ENCODE assay signal across 9 mouse cellular contexts in genomic region chr6:33126574-33126973, GRCm38 (mm10).
A peak's percentile ranks its signal among the peaks of the same experiment; 100 is the strongest.
DNase-seq lines count a peak whose midpoint lies in the region; ATAC-seq lines count a peak whose summit lies in the region.
"Had no signal": no experiment of that assay in that cellular context is flagged by ENCODE, and none has a peak within 500 bp of the region (broad histone marks: within the 10 kb centered on the region; RNA-seq: fewer than 3 reads in every experiment).

No protein-coding gene starts in this region.

- H3K36me3 ChIP-seq in midbrain, embryonic 10.5 days, result no peaks in the 10 kb centered on the region
- H3K36me3 ChIP-seq in midbrain, embryonic 16.5 days (ENCODE audit: control insufficient read depth, insufficient read depth, low read length), result no peaks in the 10 kb centered on the region
- H3K36me3 ChIP-seq in kidney, embryonic 14.5 days (ENCODE audit: control insufficient read depth, insufficient read depth, low read length), result no peaks in the 10 kb centered on the region
- no peaks in the 10 kb centered on the region for H3K36me3 ChIP-seq in liver, embryonic 13.5 days
- H3K36me3 ChIP-seq: embryonic facial prominence, embryonic 12.5 days had no signal

- H3K4me3 ChIP-seq in midbrain, embryonic 10.5 days, result no peak overlapping the region
- H3K4me3 ChIP-seq in midbrain, embryonic 16.5 days (ENCODE audit: low read depth, low read length), result no peak overlapping the region
- H3K4me3 ChIP-seq in kidney, embryonic 14.5 days (ENCODE audit: low read length), result no peak overlapping the region
- H3K4me3 ChIP-seq in liver, embryonic 13.5 days (replicated peaks), result no peak overlapping the region
- H3K4me3 ChIP-seq: embryonic facial prominence, embryonic 12.5 days had no signal

- no peaks in the 10 kb centered on the region for H3K27me3 ChIP-seq in midbrain, embryonic 10.5 days (ENCODE audit: low read depth, poor library complexity, severe bottlenecking)
- no peaks in the 10 kb centered on the region for H3K27me3 ChIP-seq in midbrain, embryonic 16.5 days (ENCODE audit: control insufficient read depth, insufficient read depth, low read depth, low read length)
- no peaks in the 10 kb centered on the region for H3K27me3 ChIP-seq in kidney, embryonic 14.5 days (ENCODE audit: control insufficient read depth, insufficient read depth, low read length)
- no peaks in the 10 kb centered on the region for H3K27me3 ChIP-seq in liver, embryonic 13.5 days
- H3K27me3 ChIP-seq: embryonic facial prominence, embryonic 12.5 days had no signal

- WGBS in midbrain, embryonic 10.5 days, result 11% methylated on average over 8 of the region's 8 CpGs
- WGBS in midbrain, embryonic 16.5 days, result 4% methylated on average over 8 of the region's 8 CpGs
- WGBS in kidney, embryonic 14.5 days, result 7% methylated on average over 8 of the region's 8 CpGs
- WGBS in liver, embryonic 13.5 days (ENCODE audit: insufficient replicate concordance), result 9% methylated on average over 8 of the region's 8 CpGs

- H3K4me2 ChIP-seq in midbrain, embryonic 16.5 days (ENCODE audit: low read length), result no peak overlapping the region
- no peak overlapping the region for H3K4me2 ChIP-seq in kidney, embryonic 14.5 days (replicated peaks; ENCODE audit: low read depth, low read length)
- no peak overlapping the region for H3K4me2 ChIP-seq in liver, embryonic 13.5 days
- H3K4me2 ChIP-seq: embryonic facial prominence, embryonic 12.5 days had no signal

- DNase-seq in midbrain, embryonic 10.5 days (ENCODE audit: low spot score), result peak; percentile 74
- DNase-seq in cerebellum, adult 9-10 months, result peak; percentile 63
- peak; percentile 18 to 36 for DNase-seq in gastrocnemius, adult 8-10 months (ENCODE audit: low spot score in 2 of 2)
- DNase-seq in liver, embryonic 13.5 days, result peak; percentile 23
- DNase-seq in retina, adult 2 months (ENCODE audit: low read depth, low spot score), result peak; percentile 16
- peak; percentile 92 for DNase-seq in thymus, postnatal 4 days

- ATAC-seq in midbrain, embryonic 16.5 days, result no peak
- peak; percentile 64; the same call in 1 of the 2 replicates for ATAC-seq in kidney, embryonic 14.5 days (ENCODE audit: low FRiP score, low TSS enrichment)
- ATAC-seq in liver, embryonic 13.5 days (ENCODE audit: low read depth), result no peak

- no peaks in the 10 kb centered on the region for H3K9me3 ChIP-seq in midbrain, embryonic 10.5 days (replicated peaks)
- H3K9me3 ChIP-seq in midbrain, embryonic 16.5 days (replicated peaks; ENCODE audit: control insufficient read depth, low read length, poor library complexity, severe bottlenecking), result no peaks in the 10 kb centered on the region
- H3K9me3 ChIP-seq in kidney, embryonic 14.5 days (ENCODE audit: control insufficient read depth, low read length), result no peaks in the 10 kb centered on the region
- no peaks in the 10 kb centered on the region for H3K9me3 ChIP-seq in liver, embryonic 13.5 days (replicated peaks)
- H3K9me3 ChIP-seq: embryonic facial prominence, embryonic 12.5 days had no signal

- H3K4me1 ChIP-seq in midbrain, embryonic 10.5 days, result no peaks in the 10 kb centered on the region
- 0 out of 2 replicates have a peak, but pooled peaks cover 2% of the 10 kb centered on the region for H3K4me1 ChIP-seq in midbrain, embryonic 16.5 days (ENCODE audit: control insufficient read depth, insufficient read depth, low read length)
- H3K4me1 ChIP-seq in kidney, embryonic 14.5 days (ENCODE audit: control insufficient read depth, insufficient read depth, low read length), result no peaks in the 10 kb centered on the region
- H3K4me1 ChIP-seq in liver, embryonic 13.5 days (replicated peaks), result no peaks in the 10 kb centered on the region
- H3K4me1 ChIP-seq: embryonic facial prominence, embryonic 12.5 days had no signal

- no peak overlapping the region for H3K9ac ChIP-seq in midbrain, embryonic 16.5 days (ENCODE audit: low read depth, low read length)
- H3K9ac ChIP-seq in kidney, embryonic 14.5 days (ENCODE audit: low read depth, low read length), result no peak overlapping the region
- no peak overlapping the region for H3K9ac ChIP-seq in liver, embryonic 13.5 days
- H3K9ac ChIP-seq: embryonic facial prominence, embryonic 12.5 days had no signal

- H3K27ac ChIP-seq in midbrain, embryonic 10.5 days (replicated peaks), result no peak overlapping the region
- no peak overlapping the region for H3K27ac ChIP-seq in midbrain, embryonic 16.5 days (ENCODE audit: low read length)
- no peak overlapping the region for H3K27ac ChIP-seq in kidney, embryonic 14.5 days (ENCODE audit: low read depth, low read length)
- no peak overlapping the region for H3K27ac ChIP-seq in liver, embryonic 13.5 days
- H3K27ac ChIP-seq: embryonic facial prominence, embryonic 12.5 days had no signal

Comparison
In these comparisons a context has a peak if more than half of its experiments do, and no peak if none do; other contexts are left out.
1. DNase-seq: peak in every context shown above with its lines; median percentile 92 in thymus, postnatal 4 days; 74 in midbrain, embryonic 10.5 days; 63 in cerebellum, adult 9-10 months; 27 in gastrocnemius, adult 8-10 months; 23 in liver, embryonic 13.5 days; 16 in retina, adult 2 months.